Mouse (Mus musculus): Measurements from ENCODE around the gene Sema4c.

The Sema4c gene

GRCm38 (mm10) chr1:36579974-36580383 lies 21.8 kb upstream of the Sema4c start:
- in situ Hi-C loops (cut with MboI, MseI) = no loop called here

- in situ Hi-C loops (cut with MboI, MseI) = no loop called here
These were observed 19.0 kb upstream of the Sema4c start for GRCm38 (mm10) chr1:36576991-36577675.

GRCm38 (mm10) chr1:36575347-36575746 lies 17.2 kb upstream of the Sema4c start:
- in situ Hi-C loops (cut with MboI, MseI) = no loop called here

- in situ Hi-C loops (cut with MboI, MseI) = loop anchor here (25.0 kb wide), 1 partner anchor 113 kb away; the partner anchor contains the start of genes Cox5b and Fam178b
These were observed 16.2 kb upstream of the Sema4c start for GRCm38 (mm10) chr1:36574196-36574955.

GRCm38 (mm10) chr1:36573524-36573923 lies 15.4 kb upstream of the Sema4c start:
- in situ Hi-C loops (cut with MboI, MseI) = loop anchor here (25.0 kb wide), 1 partner anchor 114 kb away; the partner anchor contains the start of genes Cox5b and Fam178b

GRCm38 (mm10) chr1:36572709-36573108 lies 14.6 kb upstream of the Sema4c start:
- in situ Hi-C loops (cut with MboI, MseI) = loop anchor here (25.0 kb wide), 1 partner anchor 115 kb away; the partner anchor contains the start of genes Cox5b and Fam178b

- in situ Hi-C loops (cut with MboI, MseI) = loop anchor here (25.0 kb wide), 1 partner anchor 115 kb away; the partner anchor contains the start of genes Cox5b and Fam178b
These were observed 14.1 kb upstream of the Sema4c start for GRCm38 (mm10) chr1:36572140-36572700.

- in situ Hi-C loops (cut with MboI, MseI) = loop anchor here (25.0 kb wide), 1 partner anchor 116 kb away; the partner anchor contains the start of genes Cox5b and Fam178b
These were observed 13.5 kb upstream of the Sema4c start for GRCm38 (mm10) chr1:36571627-36572026.

GRCm38 (mm10) chr1:36570320-36570719 lies 12.2 kb upstream of the Sema4c start:
- in situ Hi-C loops (cut with MboI, MseI) = loop anchor here (25.0 kb wide), 1 partner anchor 117 kb away; the partner anchor contains the start of genes Cox5b and Fam178b

GRCm38 (mm10) chr1:36569694-36570276 lies 11.6 kb upstream of the Sema4c start:
- in situ Hi-C loops (cut with MboI, MseI) = loop anchor here (25.0 kb wide), 1 partner anchor 118 kb away; the partner anchor contains the start of genes Cox5b and Fam178b

GRCm38 (mm10) chr1:36568776-36569175 lies 10.6 kb upstream of the Sema4c start:
- in situ Hi-C loops (cut with MboI, MseI) = loop anchor here (25.0 kb wide), 1 partner anchor 119 kb away; the partner anchor contains the start of genes Cox5b and Fam178b

GRCm38 (mm10) chr1:36567818-36568603 lies 9.9 kb upstream of the Sema4c start:
- in situ Hi-C loops (cut with MboI, MseI) = loop anchor here (25.0 kb wide), 1 partner anchor 119 kb away; the partner anchor contains the start of genes Cox5b and Fam178b

GRCm38 (mm10) chr1:36566425-36566824 lies 8.3 kb upstream of the Sema4c start:
- in situ Hi-C loops (cut with MboI, MseI) = loop anchor here (25.0 kb wide), 1 partner anchor 121 kb away; the partner anchor contains the start of genes Cox5b and Fam178b

GRCm38 (mm10) chr1:36564101-36564500 lies 6.0 kb upstream of the Sema4c start:
- in situ Hi-C loops (cut with MboI, MseI) = loop anchor here (25.0 kb wide), 1 partner anchor 123 kb away; the partner anchor contains the start of genes Cox5b and Fam178b

GRCm38 (mm10) chr1:36563632-36564031 lies 5.5 kb upstream of the Sema4c start:
- in situ Hi-C loops (cut with MboI, MseI) = loop anchor here (25.0 kb wide), 1 partner anchor 124 kb away; the partner anchor contains the start of genes Cox5b and Fam178b

- in situ Hi-C loops (cut with MboI, MseI) = loop anchor here (25.0 kb wide), 1 partner anchor 124 kb away; the partner anchor contains the start of genes Cox5b and Fam178b
These were observed 5.0 kb upstream of the Sema4c start for GRCm38 (mm10) chr1:36563197-36563596.

- in situ Hi-C loops (cut with MboI, MseI) = loop anchor here (25.0 kb wide), 1 partner anchor 125 kb away; the partner anchor contains the start of genes Cox5b and Fam178b
These were observed 4.2 kb upstream of the Sema4c start for GRCm38 (mm10) chr1:36562388-36562787.

GRCm38 (mm10) chr1:36560903-36561302 lies 2.8 kb upstream of the Sema4c start:
- in situ Hi-C loops (cut with MboI, MseI) = loop anchor here (25.0 kb wide), 1 partner anchor 126 kb away; the partner anchor contains the start of genes Cox5b and Fam178b

GRCm38 (mm10) chr1:36559888-36560287 lies 1.7 kb upstream of the Sema4c start:
- in situ Hi-C loops (cut with MboI, MseI) = loop anchor here (5.0 to 25.0 kb wide), 4 partner anchors 67 to 987 kb away; partner anchors contain the start of genes Cox5b, Fam178b and Zap70

- in situ Hi-C loops (cut with MboI, MseI) = loop anchor here (5.0 to 25.0 kb wide), 4 partner anchors 68 to 988 kb away; partner anchors contain the start of genes Cox5b, Fam178b and Zap70
These were observed 1.1 kb upstream of the Sema4c start for GRCm38 (mm10) chr1:36559256-36559655.

Data from regulatory T cell (primary cell).